Mouse (Mus musculus) embryo, embryonic 10.5 days (tissue): ENCODE measurements at regions not wholly inside any gene's neighbourhood (a gene's known extent, or its start where the extent isn't known, plus 50 kb on each side); places are given as distances from the start of the nearest gene placed in this dataset.
"Not testable (repeated sequence)": the region's sequence is repeated elsewhere in the genome, so short reads cannot be mapped to it uniquely, and the experiment has no call there.

Experiments used
- DNase-seq: peaks from one replicate; pipeline ENCODE4 v3.0.0-alpha.2; 2015; ENCODE audit warnings: low spot score

- DNase-seq, result no peak
These were observed 70.3 kb upstream of the Tbl1xr1 start for GRCm38 (mm10) chr3:22006113-22006512.

GRCm38 (mm10) chr3:22006651-22007050 lies 69.8 kb upstream of the Tbl1xr1 start:
- DNase-seq, result no peak

GRCm38 (mm10) chr3:22007736-22008135 lies 68.7 kb upstream of the Tbl1xr1 start:
- no peak for DNase-seq

GRCm38 (mm10) chr3:22008432-22008831 lies 68.0 kb upstream of the Tbl1xr1 start:
- DNase-seq, result no peak

GRCm38 (mm10) chr3:22009898-22010699 lies 66.4 kb upstream of the Tbl1xr1 start:
- DNase-seq, result no peak

GRCm38 (mm10) chr3:22010700-22010991 lies 65.8 kb upstream of the Tbl1xr1 start:
- not testable (repeated sequence) for DNase-seq

- DNase-seq, result no peak
These were observed 55.0 kb upstream of the Tbl1xr1 start for GRCm38 (mm10) chr3:22021360-22021935.

GRCm38 (mm10) chr3:22022418-22022817 lies 54.0 kb upstream of the Tbl1xr1 start:
- no peak for DNase-seq

GRCm38 (mm10) chr3:22023049-22023448 lies 53.4 kb upstream of the Tbl1xr1 start:
- DNase-seq, result no peak

- no peak for DNase-seq
These were observed 52.9 kb upstream of the Tbl1xr1 start for GRCm38 (mm10) chr3:22023551-22023950.

GRCm38 (mm10) chr3:22024200-22024599 lies 52.3 kb upstream of the Tbl1xr1 start:
- peak; percentile 74 for DNase-seq

GRCm38 (mm10) chr3:22025119-22025518 lies 51.3 kb upstream of the Tbl1xr1 start:
- DNase-seq, result peak; percentile 68

GRCm38 (mm10) chr3:22025615-22026014 lies 50.8 kb upstream of the Tbl1xr1 start:
- DNase-seq, result peak; percentile 27
